Mouse (Mus musculus): ENCODE results near the gene Nudt17.

- TF ChIP-seq POLR2A (IDR thresholded peaks at IDR 0.05; ENCODE audit: insufficient read depth, low read depth, low read length) (no peak), CTCF (IDR thresholded peaks at IDR 0.05; ENCODE audit: insufficient read depth, low read depth, low read length) (no peak)
Measured at GRCm38 (mm10) chr3:96714286-96714685, 5.9 kb upstream of the Nudt17 start.

Measured in olfactory bulb, adult 2 months (tissue).